Mouse (Mus musculus) limb, embryonic 12.5 days (tissue): ENCODE data around the gene Epb41. TPM values are rescaled to one million over a fixed set of nuclear protein-coding genes. Genes with fewer than 3 reads are reported as not detected.

Experiments
- ATAC-seq: fragments of 200-750 bp; cut with Nextera tagmentation; 2 replicates; pipeline ENCODE4 v1.8.0; 2017; ENCODE audit warnings: low read depth, moderate TSS enrichment; ENCODE audit not compliant: insufficient number of reproducible peaks, insufficient read depth, low FRiP score, low TSS enrichment
- H3K27ac ChIP-seq: fragments of 300-500 bp; sonication (generic); 2 replicates; pipeline ENCODE4 v1.5.1; 2016; ENCODE audit warnings: mild to moderate bottlenecking, moderate library complexity
- H3K27me3 ChIP-seq: fragments of 300-500 bp; sonication (generic); 2 replicates; pipeline ENCODE4 v1.6.1; 2016; ENCODE audit warnings: mild to moderate bottlenecking, moderate library complexity
- H3K36me3 ChIP-seq: fragments of 300-500 bp; sonication (generic); 2 replicates; pipeline ENCODE4 v1.6.1; 2016; ENCODE audit warnings: mild to moderate bottlenecking, moderate library complexity
- H3K4me1 ChIP-seq: fragments of 300-500 bp; sonication (generic); replicated peaks from 2 replicates; pipeline ENCODE4 v1.6.1; 2016
- H3K4me2 ChIP-seq: fragments of 300-500 bp; sonication (generic); 2 replicates; pipeline ENCODE4 v1.6.1; 2016; ENCODE audit warnings: mild to moderate bottlenecking, moderate library complexity
- H3K4me3 ChIP-seq: fragments of 300-500 bp; sonication (generic); replicated peaks from 2 replicates; pipeline ENCODE4 v1.5.1; 2016; ENCODE audit warnings: mild to moderate bottlenecking
- H3K9ac ChIP-seq: fragments of 300-500 bp; sonication (generic); replicated peaks from 2 replicates; pipeline ENCODE4 v1.6.1; 2016; ENCODE audit warnings: mild to moderate bottlenecking, moderate library complexity
- H3K9me3 ChIP-seq: fragments of 300-500 bp; sonication (generic); 2 replicates; pipeline ENCODE4 v1.6.1; 2016; ENCODE audit warnings: mild to moderate bottlenecking, moderate library complexity
- WGBS: fragments of 180-500 bp; shearing (Covaris S2); methylation state at CpG from one replicate; pipeline ENCODE4 v1.1.7; 2016; 5-methylcytosine and 5-hydroxymethylcytosine counted together
- polyA plus RNA-seq: library from polyadenylated mRNA; unstranded; fragments of >200 nt; fragmentation: Nextera tagmentation; extraction: Ambion mirVana; gene quantifications from 2 replicates; pipeline ENCODE4 v1.2.1, GENCODE M21; 2016

Epb41 gene
- polyA plus RNA-seq, 1 experiment from 2014 or later, result 118 TPM

DNA sequence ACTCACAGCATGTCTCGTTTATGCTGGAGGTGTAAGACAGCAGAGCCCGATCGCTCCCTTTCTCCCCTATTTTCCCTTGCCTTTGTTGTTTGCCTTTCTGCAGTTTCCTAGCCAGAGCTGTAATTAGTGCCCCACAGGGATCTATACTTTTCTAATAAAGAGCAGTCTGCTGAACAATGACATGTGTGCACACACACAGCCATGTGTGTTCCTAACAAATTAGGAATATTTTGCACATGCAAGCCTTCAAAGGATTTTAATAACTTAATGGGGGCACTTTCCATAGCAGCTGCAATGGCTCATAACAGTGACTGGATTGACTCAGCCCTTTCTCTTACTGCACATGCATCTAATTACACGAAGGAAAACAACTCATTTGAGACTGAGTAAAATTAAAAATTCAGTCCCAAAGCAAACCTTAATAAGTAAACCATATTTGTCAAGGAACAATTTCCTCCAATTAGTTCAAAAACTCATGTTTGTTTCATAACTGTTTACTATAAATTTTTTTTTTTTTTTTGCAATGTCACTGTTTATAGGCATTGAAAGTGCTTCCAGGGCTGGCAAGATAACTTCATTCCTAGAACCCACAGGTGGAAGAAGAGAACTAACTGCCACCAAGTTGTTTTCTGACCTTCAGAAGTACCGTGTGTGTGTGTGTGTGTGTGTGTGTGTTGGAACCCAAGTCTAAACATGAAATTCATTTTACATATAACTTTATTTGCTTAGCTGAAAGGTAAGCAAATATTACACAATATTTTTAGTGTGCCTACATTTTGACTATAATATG, 49.2 kb downstream of the Epb41 start:
- H3K27ac ChIP-seq, result peak overlapping the region; percentile 56; the same call in 1 of the 2 replicates
- WGBS, result 22% methylated on average over 5 of the region's 5 CpGs

DNA sequence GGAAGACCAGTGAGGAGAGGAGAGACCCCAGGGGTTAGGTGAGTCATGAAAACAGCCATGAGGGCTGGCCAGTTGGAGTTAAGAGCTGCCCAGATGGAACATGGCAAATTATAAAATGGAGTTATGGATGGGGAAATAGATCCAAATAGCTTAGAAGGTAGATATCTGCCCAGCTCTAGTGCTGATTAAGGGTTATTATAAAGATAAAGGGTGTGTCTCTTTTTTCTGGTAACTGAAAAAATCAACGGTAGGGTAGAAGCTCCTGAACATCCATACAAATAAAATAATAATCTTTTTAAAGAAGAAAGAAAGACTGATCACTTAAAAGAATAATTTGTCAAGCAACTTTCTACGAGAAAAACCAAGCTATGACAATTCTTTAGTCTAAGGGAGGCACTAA, 49.9 kb downstream of the Epb41 start:
- Histone ChIP-seq H3K4me1 (peaks cover 16% of the 10 kb centered on the region), H3K4me3 (no peak overlapping the region), H3K27me3 (no peaks in the 10 kb centered on the region), H3K27ac (peak overlapping the region; percentile 56; the same call in 1 of the 2 replicates), H3K4me2 (no peak overlapping the region), H3K9ac (no peak overlapping the region), H3K36me3 (0 out of 2 replicates have a peak, but pooled peaks cover 3% of the 10 kb centered on the region), H3K9me3 (no peaks in the 10 kb centered on the region)
- WGBS, result 68% methylated on average over 2 of the region's 2 CpGs
- ATAC-seq, result no peak

More for the DNA sequence above, 49.2 kb downstream of the Epb41 start:
- Histone ChIP-seq H3K36me3 (0 out of 2 replicates have a peak, but pooled peaks cover 3% of the 10 kb centered on the region), H3K4me1 (peaks cover 22% of the 10 kb centered on the region), H3K4me3 (no peak overlapping the region), H3K9me3 (no peaks in the 10 kb centered on the region), H3K9ac (no peak overlapping the region), H3K27me3 (no peaks in the 10 kb centered on the region), H3K4me2 (no peak overlapping the region)
- ATAC-seq, result peak; percentile 56; the same call in 1 of the 2 replicates

DNA sequence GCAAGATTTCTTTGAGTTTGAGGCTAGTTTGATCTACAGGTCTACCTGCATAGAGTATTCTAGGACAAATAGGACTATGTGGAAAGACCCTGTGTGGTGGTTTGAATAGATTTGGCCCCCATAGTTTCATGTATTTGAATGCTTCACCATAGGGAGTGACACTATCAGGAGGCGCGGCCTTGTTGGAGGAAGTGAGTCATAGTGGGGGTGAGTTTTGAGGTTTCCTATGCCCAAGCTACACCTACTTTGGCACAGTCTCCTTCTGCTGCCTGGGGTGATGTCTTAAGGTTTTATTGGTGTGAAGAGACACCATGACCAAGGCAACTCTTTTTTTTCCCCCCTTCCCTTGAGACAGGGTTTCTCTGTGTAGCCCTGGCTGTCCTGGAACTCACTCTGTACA, 51.3 kb downstream of the Epb41 start:
- WGBS, result 95% methylated on average over 2 of the region's 2 CpGs
- Histone ChIP-seq H3K4me1 (peaks cover 12% of the 10 kb centered on the region), H3K27ac (no peak overlapping the region), H3K27me3 (no peaks in the 10 kb centered on the region), H3K36me3 (0 out of 2 replicates have a peak, but pooled peaks cover 3% of the 10 kb centered on the region), H3K9ac (no peak overlapping the region), H3K4me3 (no peak overlapping the region), H3K4me2 (no peak overlapping the region), H3K9me3 (no peaks in the 10 kb centered on the region)
- ATAC-seq, result no peak

DNA sequence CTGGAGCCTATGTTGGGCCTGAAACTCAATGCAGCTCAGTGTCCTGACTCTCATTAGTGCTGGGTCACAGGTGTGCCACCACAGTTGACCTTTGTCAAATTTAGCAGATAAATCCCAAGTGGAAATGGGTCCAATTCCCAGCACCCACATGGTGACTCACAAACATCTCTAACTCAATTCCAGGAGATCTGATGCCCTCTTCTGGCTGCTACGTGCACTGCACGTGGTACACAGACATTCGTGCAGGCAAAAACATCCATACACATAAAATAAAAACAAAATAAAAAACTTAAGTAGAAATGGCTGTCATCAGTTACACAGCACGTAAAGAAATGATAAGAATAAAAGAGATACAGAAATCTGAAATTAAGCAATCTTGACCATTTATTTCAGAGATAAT, 52.5 kb downstream of the Epb41 start:
- H3K9me3 ChIP-seq, result no peaks in the 10 kb centered on the region
- 0 out of 2 replicates have a peak, but pooled peaks cover 3% of the 10 kb centered on the region for H3K36me3 ChIP-seq
- 95% methylated on average over 4 of the region's 4 CpGs for WGBS
- H3K4me1 ChIP-seq, result peaks cover 12% of the 10 kb centered on the region
- H3K4me2 ChIP-seq, result no peak overlapping the region
- H3K27me3 ChIP-seq, result no peaks in the 10 kb centered on the region
- no peak overlapping the region for H3K4me3 ChIP-seq
- H3K9ac ChIP-seq, result no peak overlapping the region
- no peak for ATAC-seq
- H3K27ac ChIP-seq, result no peak overlapping the region

DNA sequence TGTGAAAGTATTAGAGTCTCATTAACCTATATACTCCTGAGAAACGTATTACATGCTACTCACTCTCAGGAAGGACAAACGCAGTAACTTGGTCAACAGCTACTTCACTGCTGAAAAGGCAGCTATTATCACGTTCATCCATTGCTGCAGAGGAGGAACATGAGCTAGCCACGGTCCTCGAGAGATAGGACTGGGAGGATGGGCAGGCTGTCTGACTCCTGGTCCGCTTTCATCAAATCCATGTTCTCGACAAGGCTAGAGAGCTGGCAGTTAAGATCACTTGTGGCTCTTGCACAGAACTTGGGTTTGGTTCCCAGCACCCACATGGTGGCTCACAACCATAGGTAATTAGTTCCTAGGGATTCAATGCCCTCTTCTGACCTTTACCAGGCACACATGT, 53.2 kb downstream of the Epb41 start:
- no peak overlapping the region for H3K4me3 ChIP-seq
- no peak overlapping the region for H3K9ac ChIP-seq
- H3K4me2 ChIP-seq, result no peak overlapping the region
- no peak for ATAC-seq
- H3K27me3 ChIP-seq, result no peaks in the 10 kb centered on the region
- H3K27ac ChIP-seq, result no peak overlapping the region
- H3K9me3 ChIP-seq, result no peaks in the 10 kb centered on the region
- 95% methylated on average over 7 of the region's 7 CpGs for WGBS
- peaks cover 12% of the 10 kb centered on the region for H3K4me1 ChIP-seq
- 0 out of 2 replicates have a peak, but pooled peaks cover 3% of the 10 kb centered on the region for H3K36me3 ChIP-seq

DNA sequence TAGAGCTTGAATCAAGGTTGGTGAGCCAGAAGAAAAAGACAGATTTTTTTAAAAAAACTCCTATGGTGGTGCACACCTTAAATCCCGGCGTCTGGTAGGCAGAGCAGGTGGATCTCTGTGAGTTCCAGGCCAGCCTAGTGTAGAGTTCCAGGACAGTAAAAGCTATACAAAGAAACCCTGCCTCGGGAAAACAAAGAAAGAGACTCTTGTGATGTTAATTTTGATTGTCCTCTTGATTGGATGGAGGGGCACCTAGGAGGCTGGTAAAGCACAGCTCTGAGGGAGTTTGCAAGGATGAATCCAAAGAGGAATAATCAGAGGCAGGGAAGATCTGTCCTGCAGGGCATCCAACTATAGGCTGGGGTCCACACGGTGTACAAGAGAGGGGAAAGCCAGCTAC, 56.6 kb downstream of the Epb41 start:
- H3K4me3 ChIP-seq, result no peak overlapping the region
- H3K9me3 ChIP-seq, result no peaks in the 10 kb centered on the region
- H3K4me2 ChIP-seq, result no peak overlapping the region
- H3K36me3 ChIP-seq, result 0 out of 2 replicates have a peak, but pooled peaks cover 3% of the 10 kb centered on the region
- no peak overlapping the region for H3K9ac ChIP-seq
- no peak for ATAC-seq
- H3K27ac ChIP-seq, result no peak overlapping the region
- no peaks in the 10 kb centered on the region for H3K27me3 ChIP-seq
- 43% methylated on average over 4 of the region's 4 CpGs for WGBS
- no peaks in the 10 kb centered on the region for H3K4me1 ChIP-seq

DNA sequence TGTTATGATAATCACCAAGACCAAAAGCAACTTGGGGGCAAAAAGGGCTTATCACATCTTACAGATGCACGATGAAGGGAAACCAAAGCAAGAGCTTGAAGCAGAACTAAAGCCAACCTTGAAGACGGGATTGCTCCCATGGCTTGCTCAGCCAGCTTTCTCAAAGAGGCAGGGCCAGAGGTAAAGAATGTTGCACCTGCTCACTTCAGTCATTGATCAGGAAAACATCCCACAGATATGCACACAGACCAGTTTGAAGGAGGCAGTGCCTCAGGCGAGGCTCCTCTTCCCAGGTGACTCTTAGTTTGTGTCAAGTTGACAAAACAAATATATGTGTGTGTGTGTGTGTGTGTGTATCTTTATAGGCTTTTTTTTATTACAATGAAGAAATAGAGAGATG, 59.7 kb downstream of the Epb41 start:
- Histone ChIP-seq H3K27me3 (no peaks in the 10 kb centered on the region), H3K4me2 (no peak overlapping the region), H3K9me3 (no peaks in the 10 kb centered on the region), H3K4me1 (peaks cover 5% of the 10 kb centered on the region; the same call in 1 of the 2 replicates), H3K4me3 (no peak overlapping the region), H3K27ac (no peak overlapping the region), H3K36me3 (no peaks in the 10 kb centered on the region), H3K9ac (no peak overlapping the region)
- ATAC-seq, result no peak
- WGBS, result 87% methylated on average over 3 of the region's 3 CpGs

DNA sequence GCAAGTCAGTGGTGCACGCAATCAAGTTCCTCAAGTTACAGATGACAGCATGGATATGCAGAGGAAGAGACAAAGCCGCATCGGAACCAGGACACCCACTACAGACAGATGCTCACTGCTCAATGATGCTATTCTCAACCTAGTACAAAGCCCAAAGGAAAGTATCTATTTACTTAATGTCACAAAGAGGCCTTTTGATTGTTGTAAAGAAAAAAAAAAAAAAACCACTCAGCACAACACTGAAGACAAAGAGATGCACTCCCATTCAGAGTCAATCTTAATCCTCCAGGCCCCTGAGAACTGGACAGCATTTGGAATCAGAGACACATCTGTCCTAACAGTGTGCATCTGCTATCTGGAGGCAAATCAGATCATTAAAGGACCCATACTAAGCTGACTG, 63.5 kb downstream of the Epb41 start:
- Histone ChIP-seq H3K27me3 (no peaks in the 10 kb centered on the region), H3K4me2 (no peak overlapping the region), H3K9ac (no peak overlapping the region), H3K36me3 (peaks cover 6% of the 10 kb centered on the region), H3K27ac (no peak overlapping the region), H3K4me1 (peaks cover 18% of the 10 kb centered on the region), H3K4me3 (no peak overlapping the region), H3K9me3 (no peaks in the 10 kb centered on the region)
- ATAC-seq, result no peak
- WGBS, result 95% methylated on average over 3 of the region's 3 CpGs

DNA sequence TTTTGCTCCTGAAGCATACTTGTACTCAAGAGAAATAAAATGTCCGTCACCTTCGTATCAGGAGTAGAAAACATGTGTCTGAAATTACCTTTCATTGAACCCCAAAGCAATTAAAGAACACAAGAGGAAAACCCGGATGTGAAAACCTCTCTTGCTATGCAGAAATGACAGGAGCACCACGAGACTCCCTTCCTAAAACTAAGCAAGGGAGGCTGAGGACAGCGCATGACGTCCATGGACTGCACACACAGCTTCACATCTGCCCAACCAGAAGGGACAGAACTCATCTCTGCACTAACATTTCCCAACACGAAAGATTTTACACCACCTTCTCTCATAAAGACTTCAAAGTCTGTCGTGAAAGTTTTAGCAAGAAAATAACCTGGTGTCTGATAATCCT, 64.7 kb downstream of the Epb41 start:
- Histone ChIP-seq H3K27ac (no peak overlapping the region), H3K36me3 (peaks cover 17% of the 10 kb centered on the region), H3K9me3 (no peaks in the 10 kb centered on the region), H3K9ac (no peak overlapping the region), H3K4me3 (no peak overlapping the region), H3K4me1 (peaks cover 18% of the 10 kb centered on the region), H3K4me2 (no peak overlapping the region), H3K27me3 (no peaks in the 10 kb centered on the region)
- no peak for ATAC-seq
- 72% methylated on average over 8 of the region's 8 CpGs for WGBS

DNA sequence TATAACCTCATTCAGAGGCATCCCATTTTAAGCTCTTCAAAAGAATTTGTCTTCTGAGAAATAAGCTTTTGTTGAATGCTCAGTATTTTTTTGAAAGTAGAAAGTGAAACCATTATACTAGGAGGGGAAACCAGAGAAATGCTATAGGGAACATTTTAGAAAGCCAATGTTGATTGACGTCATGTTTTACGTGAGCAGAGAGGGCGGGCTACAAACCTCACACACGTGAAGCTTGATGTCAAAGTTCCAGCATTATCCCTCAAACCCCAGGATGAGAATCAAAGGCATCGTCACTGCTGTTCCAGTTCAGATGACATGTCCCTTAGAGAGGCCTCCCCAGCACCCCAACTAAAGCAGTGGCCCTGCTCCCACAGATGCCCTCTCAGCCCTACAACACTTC, 66.9 kb downstream of the Epb41 start:
- Histone ChIP-seq H3K27ac (no peak overlapping the region), H3K4me2 (no peak overlapping the region), H3K36me3 (peaks cover 35% of the 10 kb centered on the region), H3K4me3 (no peak overlapping the region), H3K27me3 (no peaks in the 10 kb centered on the region), H3K9ac (no peak overlapping the region), H3K4me1 (peaks cover 18% of the 10 kb centered on the region), H3K9me3 (no peaks in the 10 kb centered on the region)
- ATAC-seq, result no peak
- WGBS, result 83% methylated on average over 5 of the region's 5 CpGs

DNA sequence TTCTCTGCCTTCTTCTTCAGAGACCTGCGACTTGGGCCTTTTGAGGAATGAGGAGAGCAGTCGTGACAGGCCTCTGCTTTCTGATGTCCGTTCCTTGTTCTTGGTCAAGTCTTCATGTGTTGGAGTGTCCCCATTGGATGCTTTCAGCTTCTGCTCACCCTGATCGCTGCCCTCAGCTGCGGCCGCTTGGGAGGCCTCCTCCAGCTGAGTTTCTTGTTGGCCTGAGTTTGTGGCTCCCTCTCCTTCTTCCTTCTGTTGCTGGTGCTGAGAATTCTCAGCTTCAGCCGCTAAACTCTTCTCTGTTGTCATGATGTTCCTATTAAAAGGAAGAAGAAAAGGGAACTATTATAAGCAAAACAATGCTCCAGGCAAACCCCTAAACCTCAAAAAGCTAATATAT, 68.0 kb downstream of the Epb41 start:
- Histone ChIP-seq H3K9me3 (no peaks in the 10 kb centered on the region), H3K4me3 (no peak overlapping the region), H3K4me2 (no peak overlapping the region), H3K27me3 (no peaks in the 10 kb centered on the region), H3K4me1 (peaks cover 18% of the 10 kb centered on the region), H3K36me3 (peaks cover 42% of the 10 kb centered on the region), H3K27ac (no peak overlapping the region), H3K9ac (no peak overlapping the region)
- no peak for ATAC-seq
- 91% methylated on average over 7 of the region's 7 CpGs for WGBS

DNA sequence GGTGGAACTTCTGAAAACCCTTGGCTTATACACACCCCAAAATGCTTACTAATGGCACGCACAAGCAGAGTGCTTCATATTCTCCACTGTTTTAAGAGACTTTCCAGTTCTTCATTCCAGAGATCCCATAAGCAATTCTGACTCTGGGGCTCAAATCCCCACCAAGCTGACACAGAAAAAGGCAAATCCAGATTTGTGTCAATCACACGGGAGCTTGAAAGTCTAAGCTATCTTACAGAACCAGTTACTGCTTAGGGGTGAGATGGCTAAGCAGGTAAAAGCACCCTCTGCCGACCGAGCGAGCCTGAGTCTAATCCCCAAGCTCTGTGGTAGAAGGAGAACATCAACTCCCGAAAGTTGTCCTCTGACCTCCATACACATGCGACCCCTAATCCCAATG, 76.5 kb downstream of the Epb41 start:
- no peaks in the 10 kb centered on the region for H3K4me1 ChIP-seq
- H3K27me3 ChIP-seq, result no peaks in the 10 kb centered on the region
- no peak for ATAC-seq
- H3K4me3 ChIP-seq, result no peak overlapping the region
- no peak overlapping the region for H3K9ac ChIP-seq
- H3K36me3 ChIP-seq, result peaks cover 64% of the 10 kb centered on the region
- H3K4me2 ChIP-seq, result no peak overlapping the region
- WGBS, result 96% methylated on average over 7 of the region's 7 CpGs
- no peak overlapping the region for H3K27ac ChIP-seq
- no peaks in the 10 kb centered on the region for H3K9me3 ChIP-seq
